Mouse (Mus musculus) C2C12 (cell line): Measurements from ENCODE around the gene Gtf3c1.

Experiments used
- CEBPB ChIP-seq: IDR thresholded peaks from one replicate; pipeline ENCODE4 v1.6.1; 2011; ENCODE audit warnings: low read depth, mild to moderate bottlenecking, control low read depth, moderate library complexity
- CTCF ChIP-seq: IDR thresholded peaks from one replicate; pipeline ENCODE4 v1.5.1; 2011; ENCODE audit not compliant: control insufficient read depth, insufficient read depth, insufficient read length
- MAX ChIP-seq: IDR thresholded peaks from one replicate; pipeline ENCODE4 v1.6.1; 2011; ENCODE audit warnings: mild to moderate bottlenecking, control low read depth
- MYOD1 ChIP-seq: IDR thresholded peaks from one replicate; pipeline ENCODE4 v1.6.1; 2011; ENCODE audit warnings: low read depth; ENCODE audit not compliant: control insufficient read depth, insufficient read length
- MYOG ChIP-seq: IDR thresholded peaks from one replicate; pipeline ENCODE4 v1.6.1; 2011; ENCODE audit not compliant: control insufficient read depth, insufficient read length; ENCODE audit errors: extremely low read depth
- USF1 ChIP-seq: IDR thresholded peaks from one replicate; pipeline ENCODE4 v1.6.1; 2011; ENCODE audit warnings: low read depth, mild to moderate bottlenecking, control low read depth, moderate library complexity

- TF ChIP-seq CTCF (no peak), MYOG (no peak), USF1 (no peak), CEBPB (no peak), MAX (no peak), MYOD1 (no peak)
These were observed 105.6 kb downstream of the Gtf3c1 start for GRCm38 (mm10) chr7:125601821-125602448.
